Mouse (Mus musculus) embryo, embryonic 11.5 days (tissue): Measurements from ENCODE around the gene Pimreg.

Source experiments
- DNase-seq: peaks from one replicate; pipeline ENCODE4 v3.0.0-alpha.2; 2012; ENCODE audit warnings: low read depth, low spot score

Gene Pimreg

GRCm38 (mm10) chr11:72029143-72029542 is 12.7 kb upstream of the Pimreg start:
- DNase-seq: no peak

DNA sequence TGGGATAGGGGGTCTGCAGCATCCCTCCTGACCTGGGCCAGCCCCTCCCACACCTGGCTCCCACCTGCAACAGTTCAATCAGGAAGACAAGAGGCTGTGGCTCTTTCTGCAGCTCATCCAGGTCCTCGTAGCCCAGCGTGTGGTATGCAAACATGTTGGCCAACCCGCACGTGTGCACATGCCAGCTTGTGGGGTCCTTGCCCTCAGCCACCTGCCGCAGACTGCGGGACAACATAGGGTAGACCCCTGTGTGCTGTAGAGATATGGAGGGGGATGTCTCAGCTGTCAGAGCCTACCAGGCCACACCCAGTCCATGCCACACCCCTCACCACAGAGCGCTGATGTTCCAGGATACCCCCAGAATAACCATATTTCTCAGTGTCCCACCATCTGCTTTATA is 10.5 kb upstream of the Pimreg start:
- no peak for DNase-seq

DNA sequence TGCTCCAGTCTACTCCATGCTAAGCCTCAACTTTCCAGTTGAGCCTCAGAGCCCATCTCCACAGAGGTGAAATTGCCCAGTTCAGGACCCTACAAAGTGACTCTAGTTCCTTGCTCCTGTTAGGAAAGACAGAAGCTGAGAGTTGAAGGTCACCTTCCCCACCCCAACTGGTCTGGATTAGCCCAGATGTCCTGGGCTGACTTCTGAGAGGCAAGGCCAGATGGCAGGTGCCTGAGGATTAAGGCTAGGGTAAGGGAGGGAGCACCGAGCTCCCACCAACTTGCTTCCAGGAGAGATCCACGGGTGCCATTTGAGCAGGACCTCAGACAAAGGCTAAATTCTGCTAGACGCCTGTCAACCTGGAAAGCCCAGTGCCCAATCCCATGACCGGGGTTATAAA is 9.7 kb upstream of the Pimreg start:
- DNase-seq: no peak

DNA sequence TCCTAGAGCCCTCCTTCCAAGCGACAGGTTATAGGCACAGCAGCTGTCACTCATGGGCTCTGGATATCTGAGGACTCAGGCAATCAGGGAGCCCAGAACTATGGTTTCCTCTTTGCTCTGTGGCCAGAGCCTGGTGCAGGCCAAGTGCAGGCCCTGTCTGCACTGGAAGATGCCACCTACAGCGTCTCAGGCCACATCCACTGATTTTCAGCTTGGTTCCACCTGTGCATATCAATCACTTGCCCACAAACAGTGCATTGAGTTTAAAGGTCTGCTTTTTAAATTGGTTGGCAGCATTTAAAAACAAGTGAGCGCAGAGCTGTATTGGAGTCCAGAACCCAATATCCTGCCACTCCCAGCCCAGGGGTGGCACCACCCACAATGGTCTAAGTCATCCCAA is 9.2 kb upstream of the Pimreg start:
- DNase-seq: no peak

GRCm38 (mm10) chr11:72037409-72037808 is 4.4 kb upstream of the Pimreg start, which contains the start of gene Aipl1:
Gene Aipl1, minus strand, starts transcription at chr11:72037509.
- DNase-seq: no peak

DNA sequence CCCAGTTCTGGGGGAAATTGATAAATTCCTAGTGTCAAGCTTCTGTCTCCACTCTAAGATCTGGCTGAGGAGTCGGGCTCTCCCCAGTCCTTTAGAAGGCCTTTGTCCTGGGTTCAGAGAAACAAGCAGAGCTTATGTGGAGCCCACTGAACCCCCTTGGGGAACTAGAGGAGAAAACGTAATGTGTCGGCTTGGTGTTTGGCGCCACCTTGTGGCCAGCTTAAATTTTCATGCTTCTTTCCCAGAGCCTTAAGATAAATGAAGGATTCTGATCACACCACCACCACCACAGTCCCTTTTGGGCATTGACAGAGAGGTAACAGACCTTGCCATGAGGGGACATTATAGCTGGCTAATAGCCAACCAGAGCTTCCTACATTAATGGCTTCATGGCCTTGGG is 3.8 kb upstream of the Pimreg start:
- peak; percentile 66 for DNase-seq

- no peak for DNase-seq
Measured at GRCm38 (mm10) chr11:72039599-72040386, 2.0 kb upstream of the Pimreg start.

- DNase-seq: no peak
Measured at GRCm38 (mm10) chr11:72041290-72041767, 503 bp upstream of the Pimreg start.

DNA sequence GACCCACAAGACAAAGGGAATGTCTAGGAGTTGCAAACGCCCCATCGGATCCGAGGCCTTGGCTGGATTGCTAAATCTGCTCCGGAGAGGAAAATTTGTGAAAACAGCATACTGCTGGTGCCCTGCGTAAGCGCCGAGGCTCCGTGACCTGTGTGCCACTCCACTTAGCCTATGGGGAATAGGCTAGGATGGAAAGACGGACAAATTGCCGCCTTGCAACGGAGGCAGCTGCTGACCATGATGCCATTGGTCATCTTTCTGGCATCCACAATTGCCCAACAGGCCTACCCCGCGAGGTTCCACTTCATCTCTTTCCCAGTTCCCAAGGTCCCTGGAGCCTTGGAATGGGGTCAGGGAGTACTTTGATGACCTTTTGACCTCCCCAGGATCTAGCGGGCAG is 799 bp downstream of the Pimreg start:
- DNase-seq: no peak

GRCm38 (mm10) chr11:72044231-72044630 is 2.4 kb downstream of the Pimreg start:
- no peak for DNase-seq

- DNase-seq: no peak
Measured at GRCm38 (mm10) chr11:72048730-72049129, 6.9 kb downstream of the Pimreg start.

- DNase-seq: no peak
Measured at GRCm38 (mm10) chr11:72049171-72049759, 7.4 kb downstream of the Pimreg start.

- DNase-seq: no peak
Measured at GRCm38 (mm10) chr11:72050168-72050894, 8.5 kb downstream of the Pimreg start.

- DNase-seq: no peak
Measured at GRCm38 (mm10) chr11:72050895-72051858, 9.3 kb downstream of the Pimreg start.

DNA sequence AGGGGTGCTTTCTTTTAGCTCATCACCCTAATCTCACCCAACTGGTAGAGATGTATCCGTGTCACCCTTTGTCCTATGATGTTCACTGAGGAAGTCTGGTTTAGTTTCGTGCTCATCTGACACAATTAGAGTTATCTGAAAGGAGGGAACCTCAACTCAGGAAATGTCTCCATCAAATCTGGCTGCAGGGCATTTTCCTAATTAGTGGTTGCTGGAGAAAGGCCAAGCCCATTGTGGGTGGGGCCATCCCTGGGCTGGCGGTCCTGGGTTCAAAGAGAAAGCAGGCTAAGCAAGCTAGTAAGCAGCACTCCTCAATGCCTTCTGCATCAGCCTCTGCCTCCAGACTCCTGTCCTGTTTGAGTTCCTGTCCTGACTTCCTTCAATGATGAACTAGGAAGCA is 10.4 kb downstream of the Pimreg start:
- no peak for DNase-seq

GRCm38 (mm10) chr11:72052636-72053035 is 10.8 kb downstream of the Pimreg start:
- peak; percentile 54 for DNase-seq

DNA sequence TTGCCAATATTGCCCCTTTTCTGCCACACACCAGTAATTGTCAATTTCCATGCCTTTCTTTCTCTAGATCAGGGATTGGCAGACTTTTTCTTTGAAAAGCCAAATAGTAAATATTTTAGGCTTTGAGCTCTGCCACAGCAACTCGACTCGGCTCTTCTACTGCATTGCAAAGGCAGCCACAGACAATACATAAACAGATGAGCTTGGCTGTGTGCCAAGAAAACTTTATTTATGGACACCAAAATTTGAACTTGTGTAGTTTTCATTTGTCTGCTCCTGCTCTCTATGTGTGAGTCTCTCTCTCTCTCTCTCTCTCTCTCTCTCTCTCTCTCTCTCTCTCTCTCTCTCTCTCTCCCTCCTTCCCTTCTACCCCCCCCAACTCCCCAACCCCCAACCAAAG is 13.3 kb downstream of the Pimreg start:
- DNase-seq: no peak

GRCm38 (mm10) chr11:72057166-72057565 is 15.3 kb downstream of the Pimreg start:
- no peak for DNase-seq

DNA sequence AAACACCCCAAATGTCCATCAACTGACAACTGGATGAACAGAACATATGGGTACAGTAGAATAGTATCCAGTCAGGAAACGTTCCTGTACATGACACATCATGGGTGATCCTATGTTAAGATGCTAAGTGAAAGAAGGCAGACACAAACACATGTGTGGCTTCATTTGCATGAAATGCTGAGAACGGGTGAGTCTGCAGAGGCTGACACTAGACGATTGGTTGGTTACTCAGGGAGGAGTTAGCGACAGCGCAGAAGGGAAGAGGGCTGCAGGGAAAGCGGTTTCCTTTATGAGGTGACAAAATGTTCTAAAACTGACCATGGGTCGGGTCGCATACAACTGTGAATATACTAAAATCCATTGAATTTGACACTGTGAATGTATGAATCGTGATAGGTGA is 18.6 kb downstream of the Pimreg start:
- DNase-seq: no peak

DNA sequence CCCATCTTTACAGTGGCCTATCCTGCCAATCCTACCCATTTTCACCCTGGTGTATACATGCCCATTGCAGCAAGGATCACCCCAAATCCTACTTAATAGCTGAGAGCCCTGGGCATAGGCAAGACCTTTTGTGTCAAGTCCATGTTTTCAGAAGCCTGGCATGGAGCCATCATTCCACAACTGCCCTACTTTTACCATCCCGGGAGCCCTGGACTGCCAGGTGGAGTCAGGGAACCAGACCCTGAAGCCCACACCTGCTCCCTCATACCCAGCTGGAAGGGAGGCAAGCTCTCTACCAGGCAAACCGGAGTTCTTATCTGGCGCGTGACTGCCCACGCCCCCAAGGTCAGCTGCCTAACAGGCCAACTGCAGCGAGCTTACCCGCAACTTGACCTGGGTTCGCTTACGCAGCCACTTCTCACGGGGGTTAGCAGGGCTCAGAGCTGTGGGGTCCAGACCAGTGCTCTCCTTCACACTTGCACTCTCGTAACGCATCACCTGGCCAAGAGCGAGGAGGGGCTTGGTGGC is 19.3 kb downstream of the Pimreg start:
- DNase-seq: no peak

GRCm38 (mm10) chr11:72064414-72064813 is 22.6 kb downstream of the Pimreg start:
- DNase-seq: no peak
